Mouse (Mus musculus) embryonic facial prominence, embryonic 10.5 days (tissue): ENCODE data around the gene Resp18. TPM values are rescaled to one million over a fixed set of nuclear protein-coding genes. Genes with fewer than 3 reads are reported as not detected.

Experiments
- DNase-seq: peaks from one replicate; pipeline ENCODE4 v3.0.0-alpha.2; 2017; ENCODE audit warnings: low spot score
- H3K27ac ChIP-seq: fragments of 300-500 bp; sonication (generic); replicated peaks from 2 replicates; pipeline ENCODE4 v1.5.1; 2016; ENCODE audit warnings: mild to moderate bottlenecking
- H3K27me3 ChIP-seq: fragments of 300-500 bp; sonication (generic); replicated peaks from 2 replicates; pipeline ENCODE4 v1.6.1; 2016; ENCODE audit warnings: low read depth, mild to moderate bottlenecking; ENCODE audit not compliant: poor library complexity, severe bottlenecking
- H3K36me3 ChIP-seq: fragments of 300-500 bp; sonication (generic); replicated peaks from 2 replicates; pipeline ENCODE4 v1.6.1; 2016; ENCODE audit warnings: mild to moderate bottlenecking, moderate library complexity
- H3K4me1 ChIP-seq: fragments of 300-500 bp; sonication (generic); 2 replicates; pipeline ENCODE4 v1.6.1; 2016
- H3K4me3 ChIP-seq: fragments of 300-500 bp; sonication (generic); 2 replicates; pipeline ENCODE4 v1.5.1; 2016; ENCODE audit warnings: mild to moderate bottlenecking, moderate library complexity
- H3K9me3 ChIP-seq: fragments of 300-500 bp; sonication (generic); 2 replicates; pipeline ENCODE4 v1.6.1; 2016; ENCODE audit warnings: mild to moderate bottlenecking
- WGBS: fragments of 180-500 bp; shearing (Covaris S2); methylation state at CpG from one replicate; pipeline ENCODE4 v1.1.7; 2016; 5-methylcytosine and 5-hydroxymethylcytosine counted together
- polyA plus RNA-seq: library from polyadenylated mRNA; unstranded; fragments of >200 nt; fragmentation: Nextera tagmentation; extraction: Ambion mirVana; gene quantifications from 2 replicates; pipeline ENCODE4 v1.2.1, GENCODE M21; 2016

Resp18 gene
- polyA plus RNA-seq, 1 experiment from 2014 or later: 1.9 TPM

DNA sequence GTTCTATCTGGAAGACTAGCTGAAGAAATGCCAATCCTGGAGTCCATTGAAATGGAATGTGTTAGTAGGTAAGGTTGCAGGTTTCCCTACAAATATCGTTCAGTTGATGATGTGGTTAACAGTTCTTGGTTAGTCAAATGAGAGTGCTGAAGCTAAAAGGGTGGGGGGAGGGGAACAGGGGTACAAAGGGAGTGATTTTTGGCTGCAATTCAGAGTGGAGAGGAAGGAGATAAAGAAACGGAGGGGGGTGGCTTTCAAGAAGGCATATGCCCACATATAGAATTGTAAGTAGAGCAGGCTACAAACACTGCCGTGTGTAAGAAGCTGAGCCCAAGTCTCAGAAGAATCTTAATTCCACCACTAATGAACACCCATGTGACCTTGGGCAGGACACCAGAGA is 52.7 kb downstream of the Resp18 start:
- no peaks in the 10 kb centered on the region for H3K9me3 ChIP-seq
- H3K27me3 ChIP-seq: peaks cover 31% of the 10 kb centered on the region
- H3K4me3 ChIP-seq: no peak overlapping the region
- no peaks in the 10 kb centered on the region for H3K4me1 ChIP-seq
- H3K27ac ChIP-seq: no peak overlapping the region
- DNase-seq: no peak
- 75% methylated on average over 3 of the region's 3 CpGs for WGBS
- H3K36me3 ChIP-seq: no peaks in the 10 kb centered on the region

GRCm38 (mm10) chr1:75223532-75223931 is 54.7 kb downstream of the Resp18 start:
- H3K9me3 ChIP-seq: no peaks in the 10 kb centered on the region
- peaks cover 51% of the 10 kb centered on the region for H3K27me3 ChIP-seq
- H3K4me1 ChIP-seq: peaks cover 14% of the 10 kb centered on the region
- DNase-seq: no peak
- no peaks in the 10 kb centered on the region for H3K36me3 ChIP-seq
- H3K4me3 ChIP-seq: no peak overlapping the region
- 77% methylated on average over 6 of the region's 6 CpGs for WGBS
- H3K27ac ChIP-seq: no peak overlapping the region

DNA sequence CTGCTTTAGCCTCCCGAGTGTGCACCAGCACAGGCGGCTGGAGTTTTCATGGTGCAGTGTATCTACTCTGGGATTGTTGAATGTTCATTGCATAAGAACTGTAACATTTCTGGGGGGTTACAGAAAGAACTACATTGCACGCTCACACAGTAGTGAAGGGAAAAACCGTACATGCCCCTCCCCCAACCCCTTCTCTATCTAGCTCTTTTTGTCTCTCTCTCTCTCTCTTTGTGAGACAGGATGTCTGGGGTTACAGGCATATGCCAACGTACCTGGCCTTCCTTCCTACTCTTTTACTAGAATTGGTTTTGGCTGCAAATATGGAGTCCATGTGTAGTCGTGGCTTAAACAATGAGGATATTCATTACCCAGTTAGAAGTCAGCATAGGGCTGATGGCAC is 55.3 kb downstream of the Resp18 start:
- Histone ChIP-seq H3K9me3 (no peaks in the 10 kb centered on the region), H3K4me3 (no peak overlapping the region), H3K4me1 (peaks cover 20% of the 10 kb centered on the region), H3K27me3 (peaks cover 57% of the 10 kb centered on the region), H3K36me3 (no peaks in the 10 kb centered on the region), H3K27ac (no peak overlapping the region)
- 82% methylated on average over 6 of the region's 6 CpGs for WGBS
- no peak for DNase-seq

Other genes with a start within 250 kb of the Resp18 start
- 11.1 and 13.8 TPM in 2 replicates for gene Nhej1, start 153.2 kb downstream of the Resp18 start, polyA plus RNA-seq
- 0.06 and 0.08 TPM in 2 replicates for gene Slc23a3, start 144.5 kb downstream of the Resp18 start, polyA plus RNA-seq
- gene Cnppd1, start 135.7 kb downstream of the Resp18 start, polyA plus RNA-seq: 45.3 and 46.2 TPM in 2 replicates
- gene Retreg2, start 135.6 kb downstream of the Resp18 start, polyA plus RNA-seq: 32.1 and 35.8 TPM in 2 replicates
- gene Zfand2b, start 109.8 kb downstream of the Resp18 start, polyA plus RNA-seq: 32.6 and 33.6 TPM in 2 replicates
- 32.3 and 34.8 TPM in 2 replicates for gene Abcb6, start 98.0 kb downstream of the Resp18 start, polyA plus RNA-seq
- gene Ankzf1, start 86.3 kb downstream of the Resp18 start, polyA plus RNA-seq: 22.9 and 27.2 TPM in 2 replicates
- 20.7 and 21.8 TPM in 2 replicates for gene Atg9a, start 86.2 kb downstream of the Resp18 start, polyA plus RNA-seq
- gene Glb1l, start 67.6 kb downstream of the Resp18 start, polyA plus RNA-seq: 13.3 and 14.5 TPM in 2 replicates
- 139 and 145 TPM in 2 replicates for gene Stk16, start 67.6 kb downstream of the Resp18 start, polyA plus RNA-seq
- 14.6 and 16.3 TPM in 2 replicates for gene Tuba4a, start 58.5 kb downstream of the Resp18 start, polyA plus RNA-seq
- gene A630095N17Rik, start 46.3 kb downstream of the Resp18 start, polyA plus RNA-seq: not detected in 2 replicates
- gene Dnajb2, start 42.0 kb downstream of the Resp18 start, polyA plus RNA-seq: 27.0 and 27.5 TPM in 2 replicates
- gene Ptprn, start 13.9 kb downstream of the Resp18 start, polyA plus RNA-seq: 1.7 and 2.1 TPM in 2 replicates
- 144 and 150 TPM in 2 replicates for gene Dnpep, start 39.6 kb upstream of the Resp18 start, polyA plus RNA-seq
- gene Des, start 81.9 kb upstream of the Resp18 start, polyA plus RNA-seq: 10.4 and 15.6 TPM in 2 replicates
- 30.2 and 30.6 TPM in 2 replicates for gene Speg, start 96.9 kb upstream of the Resp18 start, polyA plus RNA-seq
- gene Gmppa, start 157.5 kb upstream of the Resp18 start, polyA plus RNA-seq: 57.1 and 61.3 TPM in 2 replicates
- gene Asic4, start 172.0 kb upstream of the Resp18 start, polyA plus RNA-seq: 2.1 and 2.4 TPM in 2 replicates
- gene Chpf, start 200.9 kb upstream of the Resp18 start, polyA plus RNA-seq: 25.3 and 27.0 TPM in 2 replicates
- 3.3 and 3.5 TPM in 2 replicates for gene Tmem198, start 201.1 kb upstream of the Resp18 start, polyA plus RNA-seq
- 57.9 and 63.0 TPM in 2 replicates for gene Obsl1, start 228.0 kb upstream of the Resp18 start, polyA plus RNA-seq
- gene Inha, start 228.7 kb upstream of the Resp18 start, polyA plus RNA-seq: 2.3 and 3.1 TPM in 2 replicates
- gene Stk11ip, start 243.1 kb upstream of the Resp18 start, polyA plus RNA-seq: 31.7 and 33.4 TPM in 2 replicates